Mouse (Mus musculus) neural tube, embryonic 14.5 days (tissue): ENCODE results near the gene Rab11fip4. TPM values are rescaled to one million over a fixed set of nuclear protein-coding genes. Genes with fewer than 3 reads are reported as not detected.

ENCODE experiments used
- ATAC-seq: fragments of 200-750 bp; cut with Nextera tagmentation; 2 replicates; pipeline ENCODE4 v1.8.0; 2017; ENCODE audit warnings: low read depth, mild to moderate bottlenecking, moderate TSS enrichment, moderate library complexity
- H3K27ac ChIP-seq: fragments of 300-500 bp; sonication (generic); 2 replicates; pipeline ENCODE4 v1.5.1; 2014; ENCODE audit warnings: low read depth, mild to moderate bottlenecking, control low read depth, low read length, moderate library complexity, mixed read lengths
- H3K27me3 ChIP-seq: fragments of 300-500 bp; sonication (generic); 2 replicates; pipeline ENCODE4 v1.6.1; 2014; ENCODE audit warnings: low read length; ENCODE audit not compliant: control insufficient read depth, insufficient read depth
- H3K36me3 ChIP-seq: fragments of 300-500 bp; sonication (generic); 2 replicates; pipeline ENCODE4 v1.6.1; 2014; ENCODE audit warnings: low read length, mixed read lengths; ENCODE audit not compliant: control insufficient read depth, insufficient read depth
- H3K4me1 ChIP-seq: fragments of 300-500 bp; sonication (generic); 2 replicates; pipeline ENCODE4 v1.6.1; 2014; ENCODE audit warnings: low read length; ENCODE audit not compliant: control insufficient read depth, insufficient read depth
- H3K4me2 ChIP-seq: fragments of 300-500 bp; sonication (generic); 2 replicates; pipeline ENCODE4 v1.6.1; 2014; ENCODE audit warnings: mild to moderate bottlenecking, low read depth, low read length, control low read depth
- H3K4me3 ChIP-seq: fragments of 300-500 bp; sonication (generic); 2 replicates; pipeline ENCODE4 v1.5.1; 2014; ENCODE audit warnings: low read depth, low read length, control low read depth, mixed read lengths
- H3K9ac ChIP-seq: fragments of 300-500 bp; sonication (generic); replicated peaks from 2 replicates; pipeline ENCODE4 v1.6.1; 2014; ENCODE audit warnings: low read depth, mild to moderate bottlenecking, control low read depth, low read length, mixed read lengths
- H3K9me3 ChIP-seq: fragments of 300-500 bp; sonication (generic); 2 replicates; pipeline ENCODE4 v1.6.1; 2016; ENCODE audit warnings: low read length; ENCODE audit not compliant: control insufficient read depth
- WGBS: fragments of 180-500 bp; shearing (Covaris S2); extraction: QIAGEN DNeasy Blood & Tissue Kit; methylation state at CpG from one replicate; pipeline ENCODE4 v1.1.7; 2014; 5-methylcytosine and 5-hydroxymethylcytosine counted together
- polyA plus RNA-seq: library from polyadenylated mRNA; unstranded; fragments of >200 nt; fragmentation: Nextera tagmentation; extraction: Ambion mirVana; gene quantifications from 2 replicates; pipeline ENCODE4 v1.2.1, GENCODE M21; 2014

Rab11fip4 gene
- polyA plus RNA-seq, 1 experiment from 2014 or later: 23.1 TPM

GRCm38 (mm10) chr11:79611011-79611666 is 20.1 kb downstream of the Rab11fip4 start:
- 0 out of 2 replicates have a peak overlapping the region, but pooled peaks have one; percentile 17 for H3K9ac ChIP-seq
- peaks cover 17% of the 10 kb centered on the region for H3K4me1 ChIP-seq
- H3K4me2 ChIP-seq: no peak overlapping the region
- no peaks in the 10 kb centered on the region for H3K9me3 ChIP-seq
- H3K4me3 ChIP-seq: no peak overlapping the region
- H3K27me3 ChIP-seq: no peaks in the 10 kb centered on the region
- WGBS: 5% methylated on average over 13 of the region's 13 CpGs
- H3K36me3 ChIP-seq: no peaks in the 10 kb centered on the region; the same call in 1 of the 2 replicates
- 0 out of 2 replicates have a peak overlapping the region, but pooled peaks have one; percentile 18 for H3K27ac ChIP-seq
- ATAC-seq: no peak

GRCm38 (mm10) chr11:79612046-79612600 is 21.1 kb downstream of the Rab11fip4 start:
- H3K9me3 ChIP-seq: no peaks in the 10 kb centered on the region
- H3K27me3 ChIP-seq: no peaks in the 10 kb centered on the region
- H3K27ac ChIP-seq: no peak overlapping the region
- no peak overlapping the region for H3K4me3 ChIP-seq
- WGBS: 18% methylated on average over 1 of the region's 1 CpGs
- ATAC-seq: no peak
- no peaks in the 10 kb centered on the region; the same call in 1 of the 2 replicates for H3K36me3 ChIP-seq
- peaks cover 17% of the 10 kb centered on the region for H3K4me1 ChIP-seq
- H3K9ac ChIP-seq: no peak overlapping the region
- H3K4me2 ChIP-seq: no peak overlapping the region

- Histone ChIP-seq H3K9ac (no peak overlapping the region), H3K27ac (no peak overlapping the region), H3K4me2 (no peak overlapping the region), H3K4me3 (no peak overlapping the region), H3K4me1 (peaks cover 17% of the 10 kb centered on the region), H3K9me3 (no peaks in the 10 kb centered on the region), H3K27me3 (no peaks in the 10 kb centered on the region), H3K36me3 (no peaks in the 10 kb centered on the region)
- WGBS: 15% methylated on average over 3 of the region's 3 CpGs
- no peak for ATAC-seq
Observed at GRCm38 (mm10) chr11:79613084-79613483, 22.1 kb downstream of the Rab11fip4 start.

- WGBS: 56% methylated on average over 4 of the region's 4 CpGs
- no peak overlapping the region for H3K27ac ChIP-seq
Observed at GRCm38 (mm10) chr11:79613711-79614110, 22.7 kb downstream of the Rab11fip4 start.

GRCm38 (mm10) chr11:79614880-79615279 is 23.9 kb downstream of the Rab11fip4 start:
- peaks cover 17% of the 10 kb centered on the region for H3K4me1 ChIP-seq
- no peak overlapping the region for H3K4me3 ChIP-seq
- no peaks in the 10 kb centered on the region for H3K9me3 ChIP-seq
- no peak overlapping the region for H3K4me2 ChIP-seq
- H3K27ac ChIP-seq: no peak overlapping the region
- H3K9ac ChIP-seq: no peak overlapping the region
- 89% methylated on average over 3 of the region's 3 CpGs for WGBS
- no peak for ATAC-seq
- H3K27me3 ChIP-seq: no peaks in the 10 kb centered on the region
- H3K36me3 ChIP-seq: no peaks in the 10 kb centered on the region

More at GRCm38 (mm10) chr11:79613711-79614110, 22.7 kb downstream of the Rab11fip4 start:
- Histone ChIP-seq H3K9me3 (no peaks in the 10 kb centered on the region), H3K27me3 (no peaks in the 10 kb centered on the region), H3K4me2 (no peak overlapping the region), H3K4me1 (peaks cover 17% of the 10 kb centered on the region), H3K4me3 (no peak overlapping the region), H3K9ac (no peak overlapping the region), H3K36me3 (no peaks in the 10 kb centered on the region)
- no peak for ATAC-seq

- peaks cover 10% of the 10 kb centered on the region for H3K4me1 ChIP-seq
- H3K4me2 ChIP-seq: no peak overlapping the region
- H3K36me3 ChIP-seq: no peaks in the 10 kb centered on the region
- H3K27ac ChIP-seq: no peak overlapping the region
- no peaks in the 10 kb centered on the region for H3K9me3 ChIP-seq
- H3K9ac ChIP-seq: no peak overlapping the region
- 59% methylated on average over 5 of the region's 5 CpGs for WGBS
- ATAC-seq: no peak
- no peaks in the 10 kb centered on the region for H3K27me3 ChIP-seq
- no peak overlapping the region for H3K4me3 ChIP-seq
Observed at GRCm38 (mm10) chr11:79615871-79616270, 24.9 kb downstream of the Rab11fip4 start.

GRCm38 (mm10) chr11:79617991-79618390 is 27.0 kb downstream of the Rab11fip4 start:
- H3K9me3 ChIP-seq: no peaks in the 10 kb centered on the region
- no peak overlapping the region for H3K4me2 ChIP-seq
- ATAC-seq: no peak
- peaks cover 3% of the 10 kb centered on the region; the same call in 1 of the 2 replicates for H3K4me1 ChIP-seq
- WGBS: 83% methylated on average over 8 of the region's 8 CpGs
- no peak overlapping the region for H3K9ac ChIP-seq
- H3K27me3 ChIP-seq: no peaks in the 10 kb centered on the region
- H3K27ac ChIP-seq: no peak overlapping the region
- no peak overlapping the region for H3K4me3 ChIP-seq
- H3K36me3 ChIP-seq: no peaks in the 10 kb centered on the region

GRCm38 (mm10) chr11:79623029-79623428 is 32.0 kb downstream of the Rab11fip4 start:
- Histone ChIP-seq H3K27me3 (no peaks in the 10 kb centered on the region), H3K27ac (no peak overlapping the region), H3K4me3 (no peak overlapping the region), H3K9ac (no peak overlapping the region), H3K9me3 (no peaks in the 10 kb centered on the region), H3K36me3 (no peaks in the 10 kb centered on the region; the same call in 1 of the 2 replicates), H3K4me2 (no peak overlapping the region), H3K4me1 (0 out of 2 replicates have a peak, but pooled peaks cover 6% of the 10 kb centered on the region)
- no peak for ATAC-seq
- WGBS: 91% methylated on average over 5 of the region's 5 CpGs

- H3K9me3 ChIP-seq: no peaks in the 10 kb centered on the region
- H3K9ac ChIP-seq: no peak overlapping the region
- 0 out of 2 replicates have a peak, but pooled peaks cover 6% of the 10 kb centered on the region for H3K4me1 ChIP-seq
- H3K27me3 ChIP-seq: no peaks in the 10 kb centered on the region
- no peak overlapping the region for H3K4me3 ChIP-seq
- H3K27ac ChIP-seq: no peak overlapping the region
- no peaks in the 10 kb centered on the region; the same call in none of the 2 replicates for H3K36me3 ChIP-seq
- 17% methylated on average over 4 of the region's 4 CpGs for WGBS
- no peak for ATAC-seq
- H3K4me2 ChIP-seq: no peak overlapping the region
Observed at GRCm38 (mm10) chr11:79624801-79625302, 33.8 kb downstream of the Rab11fip4 start.
